Mouse (Mus musculus) cerebellum, adult 2 months (tissue): Measurements from ENCODE around the gene Pagr1b. TPM values are rescaled to one million over a fixed set of nuclear protein-coding genes. Genes with fewer than 3 reads are reported as not detected.

Source experiments
- DNase-seq, 2 experiments: peaks; one replicate each; pipeline ENCODE4 v3.0.0; 2021
- H3K27ac ChIP-seq: fragments of 200-500 bp; 2 replicates; pipeline ENCODE4 v1.5.1; 2012; ENCODE audit warnings: low read length, control low read depth, inconsistent platforms; ENCODE audit not compliant: insufficient read depth
- H3K27me3 ChIP-seq: fragments of 200-500 bp; 2 replicates; pipeline ENCODE4 v1.6.1; 2012; ENCODE audit warnings: inconsistent platforms, mild to moderate bottlenecking, low read length, moderate library complexity; ENCODE audit not compliant: control insufficient read depth, insufficient read depth
- H3K4me1 ChIP-seq: fragments of 200-500 bp; 2 replicates; pipeline ENCODE4 v1.6.1; 2011; ENCODE audit warnings: low read length; ENCODE audit not compliant: control insufficient read depth, insufficient read depth
- H3K4me3 ChIP-seq: fragments of 200-500 bp; replicated peaks from 2 replicates; pipeline ENCODE3; 2011; ENCODE audit warnings: mild to moderate bottlenecking, low read depth, low read length, control low read depth; ENCODE audit not compliant: insufficient read depth
- CTCF ChIP-seq: fragments of 200-500 bp; IDR thresholded peaks from 2 replicates; pipeline ENCODE4 v1.5.1; 2011; ENCODE audit warnings: low read depth, mild to moderate bottlenecking, control low read depth, low read length, moderate library complexity, borderline replicate concordance; ENCODE audit not compliant: insufficient read depth
- POLR2A ChIP-seq: fragments of 200-500 bp; IDR thresholded peaks from 2 replicates; pipeline ENCODE4 v1.6.1; 2011; ENCODE audit warnings: low read length, control low read depth, borderline replicate concordance; ENCODE audit not compliant: insufficient read depth
- WGBS: fragments of 180-500 bp; shearing (Covaris S2); methylation state at CpG from one replicate; pipeline ENCODE4 v1.1.7; 2018; 5-methylcytosine and 5-hydroxymethylcytosine counted together
- polyA plus RNA-seq: library from polyadenylated mRNA; depleted of rRNA; stranded (reverse); fragments of >200 nt; gene quantifications from 2 replicates; pipeline ENCODE4 v1.2.3, GENCODE M21; 2012

Gene Pagr1b
- polyA plus RNA-seq, 1 experiment, result 2.8 TPM

DNA sequence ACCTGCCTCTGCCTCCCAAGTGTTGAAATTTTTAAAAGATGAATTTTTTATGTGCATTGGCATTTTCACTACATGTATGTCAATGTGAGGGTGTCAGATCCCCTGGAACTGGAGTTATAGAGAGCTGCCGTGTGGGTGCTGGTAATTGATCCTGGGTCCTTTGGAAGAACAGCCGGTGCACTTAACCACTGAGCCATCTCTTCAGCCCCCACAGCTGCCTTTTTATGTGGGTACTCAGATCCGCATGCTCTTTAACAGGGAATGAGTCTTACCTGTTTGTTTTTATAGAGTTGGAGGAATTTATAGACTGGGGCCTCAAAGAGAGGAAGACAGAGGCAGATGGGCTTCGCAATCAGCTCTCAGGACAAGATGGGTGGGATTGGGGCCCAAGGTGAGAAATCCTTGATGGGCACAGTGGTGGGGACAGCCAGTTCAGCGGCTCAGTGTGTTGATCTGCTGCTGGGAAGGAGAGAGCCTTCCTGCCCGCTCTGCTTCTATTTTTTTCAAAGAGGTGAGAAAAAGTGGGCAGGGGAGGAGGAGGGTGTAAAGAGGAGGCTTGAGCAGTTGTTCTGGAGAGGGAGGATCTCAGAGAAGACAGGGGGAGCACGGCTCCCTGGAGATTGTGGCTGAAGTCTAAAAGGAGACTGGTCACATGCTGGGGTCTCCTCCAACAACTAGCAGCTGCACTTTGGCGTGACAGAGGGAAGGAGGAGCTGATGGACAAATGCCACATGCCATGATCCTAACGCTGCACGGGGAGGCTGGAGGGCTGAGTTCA is 31.4 kb downstream of the Pagr1b start:
- Histone ChIP-seq H3K27ac (no peak overlapping the region), H3K4me3 (no peak overlapping the region), H3K27me3 (no peaks in the 10 kb centered on the region), H3K4me1 (peaks cover 41% of the 10 kb centered on the region)
- TF ChIP-seq POLR2A, result no peak
- no peak for DNase-seq
- WGBS, result 48% methylated on average over 10 of the region's 10 CpGs

DNA sequence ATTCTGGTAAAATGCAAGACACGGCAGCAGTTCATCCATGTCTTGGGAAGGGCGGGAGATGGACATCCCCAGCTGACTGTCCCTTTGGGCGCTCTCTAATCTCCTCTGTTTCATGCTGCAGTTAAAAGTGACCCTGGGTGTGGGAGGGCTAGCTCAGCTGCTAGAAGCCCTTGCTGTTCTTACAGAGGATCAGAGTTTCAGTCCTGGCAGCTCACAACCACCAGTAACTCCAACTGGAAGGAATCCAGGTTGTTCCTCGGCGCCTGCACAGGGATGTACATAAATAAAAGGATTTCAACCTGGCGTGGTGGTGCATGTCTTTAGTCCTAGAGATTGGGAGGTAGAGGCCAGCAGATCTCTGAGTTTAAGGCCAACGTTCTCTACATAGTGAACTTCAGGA is 33.2 kb downstream of the Pagr1b start:
- DNase-seq, result no peak
- peaks cover 43% of the 10 kb centered on the region for H3K4me1 ChIP-seq
- 0 out of 2 replicates have a peak overlapping the region, but pooled peaks have one; percentile 7 for H3K27ac ChIP-seq
- TF ChIP-seq CTCF, result no peak
- TF ChIP-seq POLR2A, result no peak
- H3K27me3 ChIP-seq, result no peaks in the 10 kb centered on the region
- H3K4me3 ChIP-seq, result no peak overlapping the region
- 40% methylated on average over 7 of the region's 7 CpGs for WGBS

DNA sequence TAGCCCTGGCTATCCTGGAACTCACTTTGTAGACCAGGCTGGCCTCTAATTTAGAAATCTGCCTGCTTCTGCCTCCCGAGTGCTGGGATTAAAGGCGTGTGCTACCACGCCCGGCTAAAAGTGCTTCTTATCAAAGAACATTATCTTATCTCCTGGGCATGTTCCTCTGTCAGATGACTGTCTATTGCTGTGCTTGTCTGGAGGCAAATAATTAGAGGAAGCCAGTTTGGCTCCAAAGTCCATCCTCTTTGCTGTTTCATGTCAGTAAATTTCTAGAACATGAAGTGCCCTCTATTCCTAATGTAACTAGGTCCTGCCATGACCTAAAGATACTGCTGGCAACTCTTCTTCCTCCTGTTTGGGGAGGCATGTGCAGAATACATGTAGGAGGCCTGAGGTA is 34.2 kb downstream of the Pagr1b start:
- H3K4me1 ChIP-seq, result peaks cover 43% of the 10 kb centered on the region
- TF ChIP-seq POLR2A, result no peak
- no peak for TF ChIP-seq CTCF
- WGBS, result 92% methylated on average over 4 of the region's 4 CpGs
- H3K27me3 ChIP-seq, result no peaks in the 10 kb centered on the region
- no peak overlapping the region for H3K4me3 ChIP-seq
- DNase-seq, result no peak
- H3K27ac ChIP-seq, result no peak overlapping the region

DNA sequence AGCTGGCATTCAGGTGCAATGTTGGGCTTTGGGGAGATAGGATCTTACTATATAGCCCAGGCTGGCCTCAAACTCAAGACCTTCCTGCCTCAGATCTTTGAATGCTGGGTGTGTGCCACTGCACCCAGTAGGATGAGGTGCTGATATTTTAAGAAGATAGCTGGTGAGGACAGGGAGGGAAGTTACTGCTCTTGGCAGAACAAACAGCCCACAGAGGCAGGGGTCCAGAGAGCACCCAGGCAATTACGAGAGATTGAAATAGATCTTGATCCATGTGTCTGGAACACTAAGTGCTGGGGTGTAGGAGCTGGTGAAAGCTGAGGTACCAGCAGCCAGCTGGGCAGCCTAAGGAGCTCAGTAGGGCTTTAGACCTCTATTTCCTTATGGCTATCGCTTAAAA is 34.7 kb downstream of the Pagr1b start:
- H3K27me3 ChIP-seq, result no peaks in the 10 kb centered on the region
- 68% methylated on average over 2 of the region's 2 CpGs for WGBS
- H3K4me1 ChIP-seq, result peaks cover 40% of the 10 kb centered on the region
- H3K4me3 ChIP-seq, result no peak overlapping the region
- no peak for DNase-seq
- TF ChIP-seq CTCF (no peak), POLR2A (no peak)
- no peak overlapping the region for H3K27ac ChIP-seq

DNA sequence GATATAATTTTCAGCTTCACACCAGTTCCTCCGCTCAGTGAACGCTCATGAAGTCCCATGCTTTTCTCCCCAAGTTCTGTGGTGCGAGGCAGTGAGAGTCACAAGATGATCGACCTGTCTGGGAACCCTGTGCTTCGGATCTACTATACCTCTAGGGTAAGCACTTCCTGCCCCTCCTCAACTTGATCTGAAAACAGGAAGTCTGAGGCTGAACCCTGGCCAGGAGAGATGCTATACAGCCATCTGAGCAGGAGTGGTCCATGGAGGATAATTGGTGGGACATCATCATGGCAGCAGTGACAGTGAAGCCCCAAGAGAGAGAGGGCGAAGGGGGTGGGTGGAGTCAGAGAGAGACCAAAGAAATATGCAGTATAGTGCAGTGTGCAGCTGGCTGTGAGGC is 37.4 kb downstream of the Pagr1b start:
- no peaks in the 10 kb centered on the region for H3K27me3 ChIP-seq
- peaks cover 27% of the 10 kb centered on the region for H3K4me1 ChIP-seq
- 92% methylated on average over 6 of the region's 6 CpGs for WGBS
- H3K27ac ChIP-seq, result no peak overlapping the region
- TF ChIP-seq CTCF (no peak), POLR2A (no peak)
- no peak overlapping the region for H3K4me3 ChIP-seq
- no peak for DNase-seq

DNA sequence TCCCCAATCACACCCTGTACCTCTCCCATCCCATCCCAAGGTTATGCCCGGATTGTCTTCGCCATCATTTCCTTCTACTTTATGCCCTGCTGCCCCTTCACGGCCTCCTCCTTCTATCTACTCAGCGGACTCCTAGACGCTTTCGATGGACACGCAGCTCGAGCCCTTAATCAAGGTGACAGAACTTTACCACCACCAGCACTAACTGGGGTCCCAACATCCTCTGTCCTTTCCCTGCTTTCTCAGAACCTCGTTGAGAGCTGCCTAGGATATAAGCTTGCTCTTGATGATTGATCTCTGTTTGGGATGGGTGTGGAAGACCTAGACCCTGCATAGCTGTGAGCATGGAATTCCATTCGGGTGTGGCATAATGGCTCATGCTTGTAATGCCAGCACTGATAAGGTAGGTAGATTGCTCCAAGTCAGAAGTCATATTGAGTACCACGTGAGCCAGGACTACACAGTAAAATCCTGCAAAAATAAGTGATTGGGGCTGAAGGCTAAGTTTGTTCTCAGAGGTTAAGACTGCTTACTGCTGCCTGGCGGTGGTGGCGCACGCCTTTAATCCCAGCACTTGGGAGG is 39.3 kb downstream of the Pagr1b start:
- TF ChIP-seq POLR2A, result no peak
- peak; percentile 39 to 51 for DNase-seq
- WGBS, result 22% methylated on average over 14 of the region's 14 CpGs
- H3K4me3 ChIP-seq, result peak overlapping the region; percentile 75
- H3K4me1 ChIP-seq, result peaks cover 14% of the 10 kb centered on the region
- H3K27ac ChIP-seq, result peak overlapping the region; percentile 91
- H3K27me3 ChIP-seq, result no peaks in the 10 kb centered on the region

DNA sequence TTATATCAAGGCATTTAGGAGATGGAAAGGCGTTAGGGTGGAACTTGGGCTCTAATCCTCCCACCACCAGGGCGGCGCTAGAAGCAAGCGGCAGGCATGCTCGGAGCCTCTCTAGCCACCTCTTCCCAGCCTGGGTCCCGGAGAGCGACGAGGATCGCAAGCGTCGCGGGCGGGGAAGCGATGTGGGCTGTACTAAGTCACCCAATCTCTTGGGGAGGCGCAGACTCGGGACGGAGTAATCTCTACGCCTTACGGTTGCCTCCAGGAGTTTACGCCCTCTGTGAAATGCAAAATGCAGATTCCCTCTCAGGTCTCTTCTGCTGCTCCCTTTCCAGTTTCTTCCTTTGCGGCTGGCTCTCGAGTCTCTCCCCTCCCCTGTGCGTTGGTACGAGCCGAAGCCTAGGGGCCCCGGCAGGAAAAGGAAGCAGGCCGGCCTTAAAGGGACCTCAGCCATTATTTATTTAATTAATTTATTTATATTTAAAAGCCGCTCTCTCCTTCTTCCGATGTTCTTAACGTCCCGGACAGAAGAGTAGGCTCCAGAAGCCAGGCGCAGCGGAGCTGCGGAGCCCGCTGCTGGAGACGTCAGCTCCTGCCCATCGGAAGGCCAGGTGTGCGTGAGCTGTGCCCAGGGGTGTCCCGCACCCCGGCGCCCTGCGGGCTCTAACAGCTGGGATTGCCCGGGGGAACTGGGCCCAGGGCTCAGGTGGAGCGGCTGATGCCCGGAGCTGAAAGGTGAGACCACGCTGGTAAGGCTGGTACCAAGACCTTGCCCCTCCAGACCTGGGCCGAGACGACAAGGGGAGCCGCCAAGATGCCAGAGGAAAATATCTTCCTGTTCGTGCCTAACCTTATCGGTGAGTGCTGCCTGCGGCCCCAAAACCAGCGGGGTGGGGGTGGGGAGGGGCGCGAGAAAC is 40.1 kb downstream of the Pagr1b start, which contains the start of gene Cdiptos:
Cdiptos (minus strand) TSS at position 149 of the 917 bp plus-strand sequence.
- Histone ChIP-seq H3K27ac (peak within 1 kb of the TSS; percentile 100), H3K27me3 (no peaks in the 10 kb centered on the region), H3K4me3 (peak within 1 kb of the TSS; percentile 75), H3K4me1 (peaks cover 14% of the 10 kb centered on the region)
- DNase-seq, result peak; percentile 95 to 97
- peak; percentile 90 for TF ChIP-seq CTCF
- TF ChIP-seq POLR2A, result no peak
- WGBS, result under 1% methylated on average over 55 of the region's 55 CpGs

DNA sequence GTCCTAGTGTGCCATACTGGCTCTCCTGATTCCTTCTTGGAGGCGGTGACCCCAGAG is 40.6 kb downstream of the Pagr1b start, which contains the start of gene Cdipt:
Cdipt (plus strand) TSS at position 22 of the 57 bp plus-strand sequence.
- Histone ChIP-seq H3K27ac (peak within 1 kb of the TSS; percentile 100), H3K4me3 (peak within 1 kb of the TSS; percentile 75), H3K27me3 (no peaks in the 10 kb centered on the region), H3K4me1 (peaks cover 14% of the 10 kb centered on the region)
- DNase-seq, result no peak
- TF ChIP-seq POLR2A, result no peak
- no peak for TF ChIP-seq CTCF
- 0% methylated on average over 1 of the region's 1 CpGs for WGBS
